In genomic region chr1:34434660-34435160, GRCm38 (mm10) we compare ENCODE assay signal across 8 mouse cellular contexts. TPM values are rescaled to one million over a fixed set of nuclear protein-coding genes. Genes with fewer than 3 reads are reported as not detected.
DNase-seq lines count a peak whose midpoint lies in the region; ATAC-seq lines count a peak whose summit lies in the region.

No protein-coding gene starts in this region.

- H3K9me3 ChIP-seq in megakaryocyte, embryonic 14.5 days, result peaks cover 35% of the 10 kb centered on the region

- ATAC-seq in inflammation-experienced regulatory T-cells, adult 6 months, result peak; percentile 22

- DNase-seq in adrenal gland, adult (ENCODE audit: inconsistent age in 2 of 2, low spot score in 1 of 2), result peak; percentile 93 to 99
- peak; percentile 88 for DNase-seq in embryo, embryonic 10 days (ENCODE audit: low spot score)
- DNase-seq in gastrocnemius, postnatal 10 days, result peak; percentile 71
- DNase-seq in left cerebral cortex, adult 9 months (ENCODE audit: low spot score in 2 of 2), result peak; percentile 76 to 95
- peak; percentile 96 to 99 for DNase-seq in right cerebral cortex, adult 2 months (ENCODE audit: low spot score in 2 of 2)
- peak; percentile 57 for DNase-seq in urinary bladder, postnatal 10 days (ENCODE audit: low spot score)

- H3K4me1 ChIP-seq in megakaryocyte, embryonic 14.5 days, result peaks cover 26% of the 10 kb centered on the region

- H3K36me3 ChIP-seq in megakaryocyte, embryonic 14.5 days (replicated peaks; ENCODE audit: low read length), result peaks cover 14% of the 10 kb centered on the region

- H3K4me3 ChIP-seq in megakaryocyte, embryonic 14.5 days (replicated peaks), result peak overlapping the region; percentile 93

- peaks cover 3% of the 10 kb centered on the region for H3K27me3 ChIP-seq in megakaryocyte, embryonic 14.5 days (replicated peaks)

RNA-seq across cellular contexts. Expression of gene Ccdc115, which starts 4.8 kb away (rescaled TPM):
- 10 to 100 TPM; 15.2 to 15.4 TPM for total RNA-seq in gastrocnemius, postnatal 10 days (2021)
- 10 to 100 TPM; 31.8 to 43.9 (median 37.2) TPM for polyA plus RNA-seq in inflammation-experienced regulatory T-cells, adult 6 months (2017; shearing (Covaris generic))
- polyA plus RNA-seq in megakaryocyte, embryonic 14.5 days (2012; ENCODE audit: insufficient read depth, low replicate concordance), result 10.1 and 36.5 TPM in 2 replicates

RNA-seq across cellular contexts. Expression of gene Imp4, which starts 4.9 kb away (rescaled TPM):
- total RNA-seq in gastrocnemius, postnatal 10 days (2021), result 10 to 100 TPM; 19.0 to 20.6 TPM
- 100 to 1,000 TPM in 2 of 3 experiments, 10 to 100 TPM in 1; 97.9 to 160 (median 117) TPM for polyA plus RNA-seq in inflammation-experienced regulatory T-cells, adult 6 months (2017; shearing (Covaris generic))
- polyA plus RNA-seq in megakaryocyte, embryonic 14.5 days (2012; ENCODE audit: insufficient read depth, low replicate concordance), result 11.7 and 61.2 TPM in 2 replicates

RNA-seq across cellular contexts. Expression of gene Ptpn18, which starts 24.9 kb away (rescaled TPM):
- 1 to 10 TPM; 4.3 to 8.6 TPM for total RNA-seq in gastrocnemius, postnatal 10 days (2021)
- polyA plus RNA-seq in inflammation-experienced regulatory T-cells, adult 6 months (2017; shearing (Covaris generic)), result 100 to 1,000 TPM; 161 to 189 (median 165) TPM
- 398 and 732 TPM in 2 replicates for polyA plus RNA-seq in megakaryocyte, embryonic 14.5 days (2012; ENCODE audit: insufficient read depth, low replicate concordance)

Comparison
In these comparisons a context has a peak if more than half of its experiments do, and no peak if none do; other contexts are left out.
1. Peak in every context shown above with its lines: DNase-seq, ATAC-seq and H3K4me3 ChIP-seq.